Mouse (Mus musculus) embryo, embryonic 11 days (tissue): ENCODE measurements around the gene Muc20.

Source experiments
- DNase-seq: peaks from one replicate; pipeline ENCODE4 v3.0.0-alpha.2; 2015

Gene Muc20

GRCm38 (mm10) chr16:32795177-32795576 lies 2.1 kb downstream of the Muc20 start:
- no peak for DNase-seq

- DNase-seq = no peak
Measured at GRCm38 (mm10) chr16:32790056-32790455, 7.2 kb downstream of the Muc20 start.

GRCm38 (mm10) chr16:32784840-32785239 lies 12.4 kb downstream of the Muc20 start:
- DNase-seq = peak; percentile 27

GRCm38 (mm10) chr16:32783324-32784062 lies 13.7 kb downstream of the Muc20 start:
- DNase-seq = no peak

- DNase-seq = no peak
Measured at GRCm38 (mm10) chr16:32778956-32779355, 18.3 kb downstream of the Muc20 start.

- DNase-seq = no peak
Measured at GRCm38 (mm10) chr16:32776676-32777075, 20.6 kb downstream of the Muc20 start.

- no peak for DNase-seq
Measured at GRCm38 (mm10) chr16:32766904-32767303, 30.3 kb downstream of the Muc20 start.

- DNase-seq = no peak
Measured at GRCm38 (mm10) chr16:32764961-32765360, 32.3 kb downstream of the Muc20 start.

GRCm38 (mm10) chr16:32764550-32764949 lies 32.7 kb downstream of the Muc20 start:
- DNase-seq = no peak

GRCm38 (mm10) chr16:32750242-32751127 lies 46.8 kb downstream of the Muc20 start:
- no peak for DNase-seq

GRCm38 (mm10) chr16:32745852-32746251 lies 51.4 kb downstream of the Muc20 start:
- DNase-seq = no peak

GRCm38 (mm10) chr16:32742712-32743111 lies 54.5 kb downstream of the Muc20 start:
- DNase-seq = no peak

- no peak for DNase-seq
Measured at GRCm38 (mm10) chr16:32741366-32741765, 55.9 kb downstream of the Muc20 start.

GRCm38 (mm10) chr16:32740003-32740663 lies 57.1 kb downstream of the Muc20 start:
- DNase-seq = no peak

- DNase-seq = no peak
Measured at GRCm38 (mm10) chr16:32736022-32736421, 61.2 kb downstream of the Muc20 start.

GRCm38 (mm10) chr16:32735586-32735985 lies 61.6 kb downstream of the Muc20 start, which contains the start of gene Muc4:
Muc4 (plus strand) TSS chr16:32735886.
- no peak for DNase-seq

GRCm38 (mm10) chr16:32733213-32733612 lies 64.0 kb downstream of the Muc20 start:
- DNase-seq = no peak

GRCm38 (mm10) chr16:32728730-32729129 lies 68.5 kb downstream of the Muc20 start:
- DNase-seq = no peak

GRCm38 (mm10) chr16:32728240-32728639 lies 69.0 kb downstream of the Muc20 start:
- no peak for DNase-seq
